Mouse (Mus musculus): ENCODE data around the gene Hectd1.

Gene Hectd1

DNA sequence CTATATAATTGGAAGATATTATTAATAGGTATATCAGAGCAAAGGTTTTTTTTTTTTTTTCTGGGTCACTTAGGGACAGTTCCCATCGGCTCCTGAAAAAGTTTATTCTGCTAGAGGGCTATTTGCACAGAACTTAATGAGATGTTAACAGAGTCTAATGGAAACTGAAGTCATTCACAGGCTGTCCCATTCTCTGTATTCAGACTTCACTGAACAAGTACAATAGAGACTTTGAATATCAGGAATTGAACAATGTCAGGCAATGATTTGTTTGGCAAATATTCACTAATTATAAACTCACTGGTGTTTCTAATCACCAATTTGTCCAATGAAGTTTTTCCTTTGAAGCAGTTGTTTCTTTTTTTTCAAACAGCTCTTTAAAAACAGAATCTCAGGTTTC, 92.5 kb downstream of the Hectd1 start:
- Histone ChIP-seq H3K36me3 (ENCODE audit: insufficient read depth, low read length) (no peaks in the 10 kb centered on the region), H3K9me3 (ENCODE audit: low read length) (no peaks in the 10 kb centered on the region), H3K27me3 (ENCODE audit: insufficient read depth, low read length) (no peaks in the 10 kb centered on the region), H3K4me3 (replicated peaks; ENCODE audit: low read length) (no peak overlapping the region), H3K4me1 (replicated peaks; ENCODE audit: low read depth, low read length) (peaks cover 34% of the 10 kb centered on the region)
- peak; percentile 49; the same call in 1 of the 2 replicates for TF ChIP-seq NANOG (IDR thresholded peaks at IDR 0.05; ENCODE audit: borderline replicate concordance, low read length)
- no peak for TF ChIP-seq CTCF (conservative IDR thresholded peaks at IDR 0.05; ENCODE audit: low read length)

DNA sequence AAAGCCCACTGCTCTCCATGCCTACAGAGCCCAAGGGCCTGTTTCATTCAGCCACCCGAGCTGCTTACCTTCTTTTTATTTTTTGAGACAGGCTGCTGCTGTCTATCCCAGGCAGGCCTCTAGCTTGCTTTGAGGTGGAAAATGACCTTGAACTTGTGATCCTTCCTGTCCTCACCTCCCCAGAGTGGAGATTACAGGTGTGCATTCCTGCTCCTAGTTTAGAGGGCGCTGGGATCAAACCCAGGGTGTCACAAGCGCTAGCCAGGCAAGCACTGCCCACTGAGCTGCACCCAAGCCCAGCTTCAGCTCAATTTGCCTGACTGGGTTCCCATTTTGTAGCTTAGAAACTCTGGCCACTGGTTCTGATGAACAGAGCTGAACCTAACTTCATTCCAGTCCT, 93.0 kb downstream of the Hectd1 start:
- Histone ChIP-seq H3K27me3 (ENCODE audit: insufficient read depth, low read length) (no peaks in the 10 kb centered on the region), H3K36me3 (ENCODE audit: insufficient read depth, low read length) (no peaks in the 10 kb centered on the region), H3K9me3 (ENCODE audit: low read length) (no peaks in the 10 kb centered on the region), H3K4me3 (replicated peaks; ENCODE audit: low read length) (no peak overlapping the region), H3K4me1 (replicated peaks; ENCODE audit: low read depth, low read length) (peaks cover 34% of the 10 kb centered on the region)
- no peak for TF ChIP-seq CTCF (conservative IDR thresholded peaks at IDR 0.05; ENCODE audit: low read length)

DNA sequence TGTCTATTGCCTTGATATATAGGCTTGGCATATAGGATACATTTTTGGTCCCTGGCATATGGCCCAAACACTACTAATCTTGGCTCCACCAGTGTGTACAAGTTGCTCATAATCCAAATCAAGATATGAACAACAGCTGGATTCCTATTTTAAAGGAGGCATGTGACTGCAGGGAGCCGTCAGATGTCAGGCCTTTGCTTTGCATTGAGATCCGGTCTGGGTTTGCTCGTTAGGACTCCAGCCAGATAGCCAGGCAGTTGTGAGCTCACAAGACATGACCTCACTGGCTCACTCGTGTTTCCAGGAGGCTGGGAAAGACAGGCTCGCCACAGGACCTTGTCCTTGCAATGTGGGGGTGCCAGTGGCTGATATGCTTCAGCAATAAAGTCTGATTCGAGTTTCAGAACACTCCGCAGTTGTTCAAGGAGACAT, 93.5 kb downstream of the Hectd1 start:
- H3K4me1 ChIP-seq (replicated peaks; ENCODE audit: low read depth, low read length): peaks cover 34% of the 10 kb centered on the region
- H3K9me3 ChIP-seq (ENCODE audit: low read length): no peaks in the 10 kb centered on the region
- H3K27me3 ChIP-seq (ENCODE audit: insufficient read depth, low read length): no peaks in the 10 kb centered on the region
- no peak overlapping the region for H3K4me3 ChIP-seq (replicated peaks; ENCODE audit: low read length)
- TF ChIP-seq NANOG (IDR thresholded peaks at IDR 0.05; ENCODE audit: borderline replicate concordance, low read length) (no peak), POU5F1 (IDR thresholded peaks at IDR 0.05; ENCODE audit: borderline replicate concordance, low read length) (no peak), CTCF (conservative IDR thresholded peaks at IDR 0.05; ENCODE audit: low read length) (no peak)
- no peaks in the 10 kb centered on the region for H3K36me3 ChIP-seq (ENCODE audit: insufficient read depth, low read length)

DNA sequence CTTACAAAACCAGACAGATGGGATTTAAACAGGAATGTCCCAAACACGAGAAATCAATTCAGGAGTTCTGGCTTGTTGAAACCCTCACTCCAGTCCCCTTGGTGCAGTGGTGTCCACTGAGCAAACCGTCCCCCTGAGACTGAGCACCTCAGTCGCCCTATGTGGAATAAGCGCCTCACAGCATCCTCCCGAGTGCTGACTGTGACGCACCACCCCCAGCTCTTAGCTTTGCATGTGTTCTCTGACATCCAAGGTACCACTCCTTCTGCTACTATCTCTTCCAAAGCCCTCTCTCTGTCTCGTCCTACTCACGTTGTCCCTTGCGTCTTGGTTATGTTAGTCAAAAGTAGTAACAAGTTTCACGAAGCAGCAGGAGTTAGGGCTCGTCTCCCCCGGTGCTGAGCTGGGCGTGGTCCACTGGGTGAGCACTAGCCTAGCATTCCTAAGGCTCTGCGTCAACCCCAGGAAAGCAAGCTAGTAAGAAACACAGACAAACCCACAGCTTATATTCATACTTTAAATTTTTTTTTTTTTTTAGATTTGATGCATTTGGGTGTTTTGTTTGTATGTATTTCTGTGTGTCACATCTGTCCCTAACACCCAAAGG, 94.6 kb downstream of the Hectd1 start:
- Histone ChIP-seq H3K4me1 (replicated peaks; ENCODE audit: low read depth, low read length) (peaks cover 39% of the 10 kb centered on the region), H3K9me3 (ENCODE audit: low read length) (no peaks in the 10 kb centered on the region), H3K27me3 (ENCODE audit: insufficient read depth, low read length) (no peaks in the 10 kb centered on the region), H3K4me3 (replicated peaks; ENCODE audit: low read length) (no peak overlapping the region), H3K36me3 (ENCODE audit: insufficient read depth, low read length) (no peaks in the 10 kb centered on the region)
- TF ChIP-seq CTCF (conservative IDR thresholded peaks at IDR 0.05; ENCODE audit: low read length) (no peak), POU5F1 (IDR thresholded peaks at IDR 0.05; ENCODE audit: borderline replicate concordance, low read length) (no peak), NANOG (IDR thresholded peaks at IDR 0.05; ENCODE audit: borderline replicate concordance, low read length) (no peak)

DNA sequence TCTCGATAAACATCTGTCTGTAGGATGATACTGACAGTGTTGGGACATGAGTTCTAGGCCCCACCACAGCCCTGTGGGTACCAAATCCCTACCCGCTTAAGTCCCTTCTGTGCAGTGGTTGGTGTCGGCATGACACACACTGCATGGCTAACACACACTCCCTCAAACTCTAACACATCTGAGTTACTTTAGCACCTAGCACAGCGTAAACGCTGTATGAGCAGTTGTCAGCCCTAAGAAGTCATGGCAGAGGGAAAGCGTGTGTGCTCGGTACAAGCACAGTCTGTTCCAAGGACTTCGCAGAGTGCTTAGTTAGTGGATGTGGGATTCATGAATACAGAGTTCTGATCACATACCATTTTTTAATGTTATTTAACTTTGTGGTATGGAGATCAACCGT, 99.5 kb downstream of the Hectd1 start:
- Histone ChIP-seq H3K27me3 (ENCODE audit: insufficient read depth, low read length) (no peaks in the 10 kb centered on the region), H3K4me3 (replicated peaks; ENCODE audit: low read length) (peak overlapping the region; percentile 54; the same call in 1 of the 2 replicates), H3K36me3 (ENCODE audit: insufficient read depth, low read length) (no peaks in the 10 kb centered on the region), H3K4me1 (replicated peaks; ENCODE audit: low read depth, low read length) (peaks cover 20% of the 10 kb centered on the region), H3K9me3 (ENCODE audit: low read length) (no peaks in the 10 kb centered on the region)
- no peak for TF ChIP-seq POU5F1 (IDR thresholded peaks at IDR 0.05; ENCODE audit: borderline replicate concordance, low read length)
- TF ChIP-seq CTCF (conservative IDR thresholded peaks at IDR 0.05; ENCODE audit: low read length): no peak
- TF ChIP-seq NANOG (IDR thresholded peaks at IDR 0.05; ENCODE audit: borderline replicate concordance, low read length): no peak

DNA sequence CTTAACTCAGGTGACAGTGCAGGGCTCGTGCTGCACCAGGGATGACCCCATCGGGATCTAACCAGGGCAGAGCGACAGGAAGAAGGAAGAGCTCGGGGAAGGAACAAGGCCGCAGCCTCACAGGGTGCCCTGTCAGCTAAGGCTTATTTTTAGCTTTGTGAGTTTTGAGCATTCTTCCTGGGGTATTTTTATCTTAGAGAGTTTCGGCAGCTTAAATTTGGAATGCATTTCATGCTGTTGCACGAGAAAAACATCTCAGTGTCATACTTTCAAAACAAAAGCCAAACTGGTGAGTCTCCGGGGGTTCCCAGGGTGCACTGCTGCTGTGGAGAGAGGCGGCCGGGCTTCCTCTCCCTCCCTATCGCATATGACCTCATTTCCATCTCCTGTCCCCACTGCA, 100.3 kb downstream of the Hectd1 start:
- TF ChIP-seq POU5F1 (IDR thresholded peaks at IDR 0.05; ENCODE audit: borderline replicate concordance, low read length): no peak
- no peak for TF ChIP-seq CTCF (conservative IDR thresholded peaks at IDR 0.05; ENCODE audit: low read length)
- no peak for TF ChIP-seq NANOG (IDR thresholded peaks at IDR 0.05; ENCODE audit: borderline replicate concordance, low read length)
- Histone ChIP-seq H3K4me3 (replicated peaks; ENCODE audit: low read length) (peak overlapping the region; percentile 54), H3K36me3 (ENCODE audit: insufficient read depth, low read length) (no peaks in the 10 kb centered on the region), H3K27me3 (ENCODE audit: insufficient read depth, low read length) (no peaks in the 10 kb centered on the region), H3K9me3 (ENCODE audit: low read length) (no peaks in the 10 kb centered on the region), H3K4me1 (replicated peaks; ENCODE audit: low read depth, low read length) (peaks cover 14% of the 10 kb centered on the region)

DNA sequence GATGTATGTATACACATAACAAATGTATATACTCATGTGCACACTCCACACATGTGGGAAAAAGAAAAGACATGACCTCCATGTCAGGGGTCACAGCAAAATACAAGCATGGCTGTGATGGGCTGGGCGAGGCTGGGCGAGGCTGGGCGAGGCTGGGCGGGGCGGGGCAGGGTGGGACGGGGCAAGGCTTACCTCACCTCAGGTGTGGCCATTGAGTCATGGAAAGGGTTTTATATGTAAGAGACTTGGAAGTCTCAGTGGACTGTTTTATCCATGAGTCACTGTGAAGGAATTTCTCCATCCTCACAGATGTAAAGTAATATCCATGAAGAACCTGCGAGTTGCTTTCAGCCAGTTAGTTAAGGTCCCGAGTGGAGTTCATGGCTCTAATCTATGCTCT, 107.5 kb downstream of the Hectd1 start:
- H3K4me1 ChIP-seq (replicated peaks; ENCODE audit: low read depth, low read length): peaks cover 46% of the 10 kb centered on the region
- no peaks in the 10 kb centered on the region for H3K36me3 ChIP-seq (ENCODE audit: insufficient read depth, low read length)
- no peak for TF ChIP-seq CTCF (conservative IDR thresholded peaks at IDR 0.05; ENCODE audit: low read length)
- TF ChIP-seq NANOG (IDR thresholded peaks at IDR 0.05; ENCODE audit: borderline replicate concordance, low read length): no peak
- no peak for TF ChIP-seq POU5F1 (IDR thresholded peaks at IDR 0.05; ENCODE audit: borderline replicate concordance, low read length)
- H3K27me3 ChIP-seq (ENCODE audit: insufficient read depth, low read length): no peaks in the 10 kb centered on the region
- no peaks in the 10 kb centered on the region for H3K9me3 ChIP-seq (ENCODE audit: low read length)
- H3K4me3 ChIP-seq (replicated peaks; ENCODE audit: low read length): no peak overlapping the region

DNA sequence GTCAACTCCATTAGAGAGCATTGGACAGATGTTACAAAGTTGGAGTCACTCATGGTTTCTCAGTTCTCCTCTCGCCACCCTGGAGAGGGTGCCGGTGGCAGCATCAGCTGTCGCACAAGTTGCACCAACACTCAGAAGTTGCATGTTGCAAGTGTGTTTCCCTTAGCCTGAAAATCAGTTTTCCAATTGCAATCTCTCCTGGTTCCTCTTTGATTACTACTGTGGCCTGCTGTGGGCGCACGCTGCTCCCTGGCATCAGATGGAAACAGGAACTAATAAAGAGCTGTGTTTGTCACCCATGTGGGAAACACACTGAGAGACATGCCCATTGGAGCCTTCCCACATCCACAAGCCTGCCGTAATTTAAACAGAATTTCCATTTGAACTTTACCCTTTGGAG, 110.7 kb downstream of the Hectd1 start:
- no peak overlapping the region for H3K4me3 ChIP-seq (replicated peaks; ENCODE audit: low read length)
- no peaks in the 10 kb centered on the region for H3K9me3 ChIP-seq (ENCODE audit: low read length)
- H3K27me3 ChIP-seq (ENCODE audit: insufficient read depth, low read length): no peaks in the 10 kb centered on the region
- no peaks in the 10 kb centered on the region for H3K36me3 ChIP-seq (ENCODE audit: insufficient read depth, low read length)
- TF ChIP-seq NANOG (IDR thresholded peaks at IDR 0.05; ENCODE audit: borderline replicate concordance, low read length) (no peak), POU5F1 (IDR thresholded peaks at IDR 0.05; ENCODE audit: borderline replicate concordance, low read length) (no peak), CTCF (conservative IDR thresholded peaks at IDR 0.05; ENCODE audit: low read length) (no peak)
- H3K4me1 ChIP-seq (replicated peaks; ENCODE audit: low read depth, low read length): peaks cover 41% of the 10 kb centered on the region

DNA sequence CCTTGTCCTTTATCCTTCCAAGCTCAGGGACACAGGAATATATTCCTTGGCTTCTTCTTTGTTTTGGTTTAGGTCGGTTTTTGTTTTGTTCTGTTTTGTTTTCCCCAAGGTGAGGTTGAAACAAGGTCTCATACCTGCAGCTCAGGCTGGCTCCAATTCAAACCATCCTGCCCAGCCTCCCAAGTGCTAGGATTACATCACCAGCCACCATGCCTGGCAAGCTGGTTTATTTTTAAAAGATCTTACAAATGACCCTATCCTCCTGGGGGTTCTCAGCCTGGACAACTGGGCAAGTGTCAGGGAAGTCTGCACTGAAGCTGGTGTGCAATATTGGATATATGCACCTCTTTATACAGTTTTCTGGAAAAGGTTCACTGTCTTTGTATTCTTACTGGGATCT, 116.7 kb downstream of the Hectd1 start:
- H3K36me3 ChIP-seq (ENCODE audit: insufficient read depth, low read length): no peaks in the 10 kb centered on the region
- no peaks in the 10 kb centered on the region for H3K9me3 ChIP-seq (ENCODE audit: low read length)
- no peaks in the 10 kb centered on the region for H3K27me3 ChIP-seq (ENCODE audit: insufficient read depth, low read length)
- H3K4me3 ChIP-seq (replicated peaks; ENCODE audit: low read length): no peak overlapping the region
- peaks cover 22% of the 10 kb centered on the region for H3K4me1 ChIP-seq (replicated peaks; ENCODE audit: low read depth, low read length)
- TF ChIP-seq CTCF (conservative IDR thresholded peaks at IDR 0.05; ENCODE audit: low read length): no peak
- TF ChIP-seq NANOG (IDR thresholded peaks at IDR 0.05; ENCODE audit: borderline replicate concordance, low read length): no peak
- TF ChIP-seq POU5F1 (IDR thresholded peaks at IDR 0.05; ENCODE audit: borderline replicate concordance, low read length): no peak

Data from E14TG2a.4 (cell line).